Mouse (Mus musculus) CH12.LX (cell line): ENCODE measurements at regions not wholly inside any gene's neighbourhood (a gene's known extent, or its start where the extent isn't known, plus 50 kb on each side); places are given as distances from the start of the nearest gene placed in this dataset.
A peak's percentile ranks its signal among the peaks of the same experiment; 100 is the strongest.

ENCODE experiments used
- DNase-seq: peaks from one replicate; pipeline ENCODE4 v3.0.0-alpha.2; 2013; ENCODE audit errors: extremely low read depth
- H3K27ac ChIP-seq: 2 replicates; pipeline ENCODE4 v1.5.1; 2012; ENCODE audit warnings: low read depth, mild to moderate bottlenecking, control low read depth, moderate library complexity; ENCODE audit not compliant: insufficient read depth
- H3K27me3 ChIP-seq: replicated peaks from 2 replicates; pipeline ENCODE3; 2012; ENCODE audit warnings: inconsistent platforms
- H3K36me3 ChIP-seq, 2 experiments: replicated peaks in 1 of 2; 2 replicates each; pipeline versions ENCODE3 to v1.6.1; 2012; ENCODE audit warnings: inconsistent platforms in 1 of 2, low read length in 1 of 2, mild to moderate bottlenecking in 1 of 2, mixed read lengths in 1 of 2, moderate library complexity in 1 of 2; ENCODE audit not compliant: control insufficient read depth in 1 of 2, insufficient read depth in 1 of 2
- H3K4me1 ChIP-seq, 2 experiments: 2 replicates each; pipeline ENCODE4 v1.6.1; 2012; ENCODE audit warnings: inconsistent platforms in 1 of 2, moderate library complexity in 1 of 2; ENCODE audit not compliant: insufficient read depth in 2 of 2, control insufficient read depth in 1 of 2
- H3K4me2 ChIP-seq: 2 replicates; pipeline ENCODE4 v1.6.1; 2012; ENCODE audit warnings: low read depth, mild to moderate bottlenecking, control low read depth; ENCODE audit not compliant: poor library complexity, insufficient read depth, severe bottlenecking
- H3K4me3 ChIP-seq, 3 experiments: fragments of 150-350 bp in 1 of 3; sonication (generic) in 1 of 3; replicated peaks in 1 of 3; 2 replicates each; pipeline versions ENCODE3 to v1.5.1; 2011 to 2012; ENCODE audit warnings: low read depth in 2 of 3, low read length in 2 of 3, mild to moderate bottlenecking in 2 of 3, moderate library complexity in 2 of 3, control low read depth in 1 of 3, improper control_type of control experiment in 1 of 3, inconsistent platforms in 1 of 3, mixed read lengths in 1 of 3; ENCODE audit not compliant: poor library complexity in 1 of 3
- H3K79me2 ChIP-seq: replicated peaks from 2 replicates; pipeline ENCODE4 v1.6.1; 2012; ENCODE audit warnings: mild to moderate bottlenecking, moderate library complexity; ENCODE audit not compliant: control insufficient read depth, poor library complexity, insufficient read depth, severe bottlenecking; ENCODE audit errors: extremely low read depth
- H3K9ac ChIP-seq: 2 replicates; pipeline ENCODE4 v1.6.1; 2012; ENCODE audit warnings: low read depth, mild to moderate bottlenecking, control low read depth, moderate library complexity; ENCODE audit not compliant: insufficient read depth
- H3K9me3 ChIP-seq: replicated peaks from 2 replicates; pipeline ENCODE3; 2012; ENCODE audit warnings: low read length, inconsistent platforms, mixed read lengths
- BHLHE40 ChIP-seq: IDR thresholded peaks from 2 replicates; pipeline ENCODE4 v1.6.1; 2011; ENCODE audit warnings: mild to moderate bottlenecking, low read depth, low read length, improper control_type of control experiment
- CHD1 ChIP-seq: IDR thresholded peaks from 2 replicates; pipeline ENCODE4 v1.6.1; 2012; ENCODE audit warnings: low read depth, low read length, improper control_type of control experiment, inconsistent platforms
- CHD2 ChIP-seq: IDR thresholded peaks from 2 replicates; pipeline ENCODE4 v1.6.1; 2011; ENCODE audit warnings: low read length, improper control_type of control experiment
- CTCF ChIP-seq, 2 experiments: IDR thresholded peaks in 1 of 2; conservative IDR thresholded peaks in 1 of 2; 2 replicates each; pipeline ENCODE4 v1.5.1; 2011 to 2012; ENCODE audit warnings: low read depth in 2 of 2, low read length in 2 of 2, improper control_type of control experiment in 1 of 2, inconsistent platforms in 1 of 2, mild to moderate bottlenecking in 1 of 2, moderate library complexity in 1 of 2
- ELF1 ChIP-seq: IDR thresholded peaks from 2 replicates; pipeline ENCODE4 v1.6.1; 2014; ENCODE audit warnings: low read depth, mild to moderate bottlenecking, inconsistent platforms, low read length, improper control_type of control experiment
- GABPA ChIP-seq: IDR thresholded peaks from 2 replicates; pipeline ENCODE4 v1.6.1; 2012; ENCODE audit warnings: low read depth, low read length, improper control_type of control experiment, inconsistent platforms; ENCODE audit not compliant: insufficient replicate concordance
- IRF4 ChIP-seq: IDR thresholded peaks from 2 replicates; pipeline ENCODE4 v1.6.1; 2014; ENCODE audit warnings: low read depth, mild to moderate bottlenecking, inconsistent platforms, low read length, improper control_type of control experiment
- JUN ChIP-seq: IDR thresholded peaks from 2 replicates; pipeline ENCODE4 v1.6.1; 2011; ENCODE audit warnings: low read depth, mild to moderate bottlenecking, low read length, improper control_type of control experiment, moderate library complexity; ENCODE audit not compliant: insufficient read depth
- KAT2A ChIP-seq: IDR thresholded peaks from 2 replicates; pipeline ENCODE4 v1.6.1; 2012; ENCODE audit warnings: low read length, improper control_type of control experiment, inconsistent platforms; ENCODE audit not compliant: insufficient replicate concordance
- MAZ ChIP-seq: IDR thresholded peaks from 2 replicates; pipeline ENCODE4 v1.6.1; 2012; ENCODE audit warnings: low read depth, mild to moderate bottlenecking, inconsistent platforms, low read length, improper control_type of control experiment, moderate library complexity
- MXI1 ChIP-seq: IDR thresholded peaks from 2 replicates; pipeline ENCODE4 v1.6.1; 2011; ENCODE audit warnings: mild to moderate bottlenecking, low read depth, low read length, improper control_type of control experiment
- NRF1 ChIP-seq: IDR thresholded peaks from 2 replicates; pipeline ENCODE4 v1.6.1; 2014; ENCODE audit warnings: low read depth, mild to moderate bottlenecking, inconsistent platforms, low read length, improper control_type of control experiment, moderate library complexity
- PAX5 ChIP-seq: IDR thresholded peaks from 2 replicates; pipeline ENCODE4 v1.6.1; 2012; ENCODE audit warnings: low read length, inconsistent platforms, mixed read lengths
- POLR2A ChIP-seq: IDR thresholded peaks from 2 replicates; pipeline ENCODE4 v1.6.1; 2011; ENCODE audit warnings: low read depth, mild to moderate bottlenecking, improper control_type of control experiment, low read length
- POLR2AphosphoS2 ChIP-seq: IDR thresholded peaks from 2 replicates; pipeline ENCODE4 v1.6.1; 2011; ENCODE audit warnings: low read depth, low read length, improper control_type of control experiment
- SIN3A ChIP-seq: IDR thresholded peaks from 2 replicates; pipeline ENCODE4 v1.6.1; 2012; ENCODE audit warnings: low read length, improper control_type of control experiment, inconsistent platforms
- SMC3 ChIP-seq: IDR thresholded peaks from 2 replicates; pipeline ENCODE4 v1.6.1; 2011; ENCODE audit warnings: low read depth, low read length, improper control_type of control experiment
- TBP ChIP-seq: conservative IDR thresholded peaks from 2 replicates; pipeline ENCODE4 v1.6.1; 2011; ENCODE audit warnings: low read depth, low read length, improper control_type of control experiment
- ZC3H11A ChIP-seq: IDR thresholded peaks from 2 replicates; pipeline ENCODE4 v1.6.1; 2012; ENCODE audit warnings: low read depth, mild to moderate bottlenecking, inconsistent platforms, low read length, improper control_type of control experiment
- ZNF384 ChIP-seq: IDR thresholded peaks from 2 replicates; pipeline ENCODE4 v1.6.1; 2012; ENCODE audit warnings: low read depth, low read length, improper control_type of control experiment, inconsistent platforms
- dilution Hi-C: fragments of 300-500 bp; cut with MboI; formaldehyde crosslinking; loops from 2 replicates; pipeline ENCODE4 v1.14.3; 2020; ENCODE audit warnings: low sequenced_read_pairs; ENCODE audit not compliant: extremely low pct_unique_long_range_greater_than_20kb, extremely low pct_ligation_motif_present
- in situ Hi-C: fragments of 300-500 bp; cut with MboI; formaldehyde crosslinking; loops from 3 replicates; pipeline ENCODE4 v1.14.3; 2019; ENCODE audit warnings: low sequenced_read_pairs, low pct_ligation_motif_present, low pct_unique_long_range_greater_than_20kb, mixed read lengths

- in situ Hi-C loops = no loop called here
- Histone ChIP-seq H3K4me1 (no peaks in the 10 kb centered on the region), H3K9me3 (no peaks in the 10 kb centered on the region), H3K79me2 (no peaks in the 10 kb centered on the region), H3K27ac (no peak overlapping the region), H3K36me3 (no peaks in the 10 kb centered on the region), H3K4me3 (no peak overlapping the region), H3K27me3 (peaks cover 45% of the 10 kb centered on the region), H3K4me2 (no peak overlapping the region), H3K9ac (no peak overlapping the region)
- DNase-seq = no peak
- no peak for TF ChIP-seq ZC3H11A
- TF ChIP-seq POLR2A = no peak
- no peak for TF ChIP-seq JUN
- no peak for TF ChIP-seq MXI1
- TF ChIP-seq TBP = no peak
- TF ChIP-seq PAX5 = no peak
- TF ChIP-seq NRF1 = no peak
- no peak for TF ChIP-seq POLR2AphosphoS2
- TF ChIP-seq SIN3A = no peak
- no peak for TF ChIP-seq CHD1
- TF ChIP-seq CHD2 = no peak
- TF ChIP-seq SMC3 = no peak
- no peak for TF ChIP-seq IRF4
- TF ChIP-seq CTCF (conservative IDR thresholded peaks at IDR 0.05 in 1 of 2, IDR thresholded peaks at IDR 0.05 in 1 of 2; ENCODE audit: low read depth in 2 of 2, low read length in 2 of 2) = no peak
- no peak for TF ChIP-seq KAT2A
- no peak for TF ChIP-seq ZNF384
- dilution Hi-C loops = no loop called here
Measured at GRCm38 (mm10) chr1:35000801-35001200, 151.0 kb downstream of the Plekhb2 start.

GRCm38 (mm10) chr1:35017471-35017870 is 167.7 kb downstream of the Plekhb2 start:
- peak; percentile 44 for DNase-seq
- H3K79me2 ChIP-seq = no peaks in the 10 kb centered on the region
- in situ Hi-C loops (no loop called here), dilution Hi-C loops (no loop called here)
- TF ChIP-seq TBP = no peak
- no peak for TF ChIP-seq CTCF (conservative IDR thresholded peaks at IDR 0.05 in 1 of 2, IDR thresholded peaks at IDR 0.05 in 1 of 2; ENCODE audit: low read depth in 2 of 2, low read length in 2 of 2)
- no peak for TF ChIP-seq MAZ
- no peak for TF ChIP-seq GABPA
- no peak for TF ChIP-seq ZNF384
- no peak for TF ChIP-seq CHD2
- TF ChIP-seq ELF1 = no peak
- no peak for TF ChIP-seq BHLHE40
- H3K27me3 ChIP-seq = peaks cover 78% of the 10 kb centered on the region
- no peaks in the 10 kb centered on the region for H3K36me3 ChIP-seq
- no peak overlapping the region for H3K4me2 ChIP-seq
- H3K4me1 ChIP-seq = no peaks in the 10 kb centered on the region
- H3K4me3 ChIP-seq = no peak overlapping the region
- H3K27ac ChIP-seq = no peak overlapping the region
- no peak overlapping the region for H3K9ac ChIP-seq
- H3K9me3 ChIP-seq = no peaks in the 10 kb centered on the region
